Mouse (Mus musculus) small intestine, adult 2 months (tissue): Measurements from ENCODE around the gene Fzd2.

ENCODE experiments used
- CTCF ChIP-seq: fragments of 200-500 bp; IDR thresholded peaks from 2 replicates; pipeline ENCODE4 v1.5.1; 2012; ENCODE audit warnings: low read depth, mild to moderate bottlenecking, control low read depth, inconsistent platforms, low read length, moderate library complexity, mixed read lengths; ENCODE audit not compliant: insufficient replicate concordance, insufficient read length; ENCODE audit errors: extremely low read depth
- POLR2A ChIP-seq: fragments of 200-500 bp; IDR thresholded peaks from 2 replicates; pipeline ENCODE4 v1.6.1; 2012; ENCODE audit warnings: low read depth, mild to moderate bottlenecking, control low read depth, inconsistent platforms, low read length, moderate library complexity

DNA sequence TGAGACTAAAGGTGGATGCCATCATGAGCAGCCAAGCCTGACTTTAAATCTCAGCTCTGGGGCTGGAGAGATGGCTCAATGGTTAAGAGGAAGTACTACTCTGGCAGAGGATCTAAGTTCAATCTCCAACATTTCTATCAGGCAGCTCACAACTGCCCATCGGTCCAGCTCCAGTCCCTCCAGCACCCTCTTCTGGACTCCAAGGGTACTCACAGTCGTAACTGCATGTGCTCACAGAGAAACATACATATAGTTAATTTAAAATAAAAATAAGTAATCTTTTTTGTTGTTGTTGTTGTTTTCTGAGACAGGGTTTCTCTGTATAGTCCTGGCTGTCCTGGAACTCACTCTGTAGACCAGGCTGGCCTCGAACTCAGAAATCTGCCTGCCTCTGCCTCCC is 4.3 kb upstream of the Fzd2 start:
- no peak for TF ChIP-seq CTCF
- no peak for TF ChIP-seq POLR2A
